Mouse (Mus musculus): ENCODE results near the gene 6030445D17Rik.

The 6030445D17Rik gene

DNA sequence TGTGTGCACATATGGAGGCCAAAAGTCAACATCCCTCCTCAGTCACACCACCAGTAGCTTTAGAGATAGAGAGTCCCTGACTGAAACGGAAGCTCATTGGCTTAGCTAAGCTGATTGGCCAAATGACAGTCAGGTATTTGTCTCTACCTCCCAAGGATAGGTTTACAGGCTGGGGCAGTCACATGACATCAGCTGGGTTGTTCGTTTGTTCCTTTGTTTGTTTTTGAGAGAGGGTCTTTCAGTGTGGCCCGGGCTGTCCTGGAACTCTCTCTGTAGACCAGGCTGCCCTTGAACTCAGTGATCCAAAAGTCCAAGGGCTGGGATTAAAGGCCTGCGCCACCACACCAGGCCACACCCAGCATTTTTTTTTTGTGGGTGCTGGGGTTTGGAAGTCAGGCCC lies 844 bp upstream of the 6030445D17Rik start:
- no peak for DNase-seq (ENCODE audit: low read depth)

DNA sequence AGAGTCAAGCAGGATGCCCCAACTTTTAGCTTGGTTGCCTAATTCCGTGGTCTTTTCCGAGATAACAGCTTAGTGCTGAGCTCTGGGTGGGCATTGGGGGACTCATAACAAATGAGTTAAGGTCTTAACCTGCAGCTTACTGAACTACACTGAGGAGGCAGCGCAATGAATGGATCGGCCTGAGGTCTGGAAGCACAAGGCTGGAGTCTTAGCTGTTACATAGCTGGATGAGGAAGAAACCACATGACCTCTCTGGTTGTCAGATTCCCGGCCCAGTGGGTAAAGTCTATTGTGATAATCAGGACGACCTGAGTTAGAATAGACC lies 327 bp upstream of the 6030445D17Rik start:
- DNase-seq (ENCODE audit: low read depth), result no peak

DNA sequence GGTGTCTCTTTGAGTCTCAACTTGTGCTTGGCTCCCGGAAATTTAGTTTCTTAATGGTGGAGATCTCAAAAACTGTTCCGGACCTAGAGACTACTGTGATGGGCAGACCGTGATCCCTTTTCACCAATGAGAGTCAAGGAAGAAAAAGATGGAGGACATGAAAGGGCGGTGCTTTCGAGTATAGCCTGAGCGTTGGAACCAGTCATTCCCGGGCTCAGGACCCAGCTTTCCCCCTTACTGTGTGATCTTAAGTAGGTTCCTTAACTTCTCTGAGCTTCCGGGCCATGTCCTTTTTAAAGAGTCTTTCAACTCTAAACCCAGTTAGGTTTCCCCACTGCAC lies 759 bp downstream of the 6030445D17Rik start:
- DNase-seq (ENCODE audit: low read depth), result no peak

DNA sequence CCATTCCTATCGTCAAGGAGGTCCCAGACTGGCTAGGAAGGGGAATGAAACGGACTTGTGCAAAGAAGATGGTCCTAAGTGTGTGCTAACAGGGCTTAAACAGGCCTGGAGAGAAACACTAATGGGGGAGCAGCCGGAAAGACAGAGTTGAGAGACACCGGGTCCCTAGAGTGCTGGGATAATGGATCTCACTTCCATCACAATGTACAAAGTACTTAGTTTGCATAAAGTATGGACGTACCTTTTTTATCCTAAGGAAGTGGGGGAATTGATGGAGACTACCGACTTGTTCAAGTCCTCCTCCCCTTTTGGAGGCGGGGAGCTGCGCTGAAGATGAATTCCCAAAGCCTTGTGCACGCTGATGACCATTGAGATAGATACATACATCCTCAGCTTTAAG lies 1.4 kb downstream of the 6030445D17Rik start:
- DNase-seq (ENCODE audit: low read depth), result no peak

DNA sequence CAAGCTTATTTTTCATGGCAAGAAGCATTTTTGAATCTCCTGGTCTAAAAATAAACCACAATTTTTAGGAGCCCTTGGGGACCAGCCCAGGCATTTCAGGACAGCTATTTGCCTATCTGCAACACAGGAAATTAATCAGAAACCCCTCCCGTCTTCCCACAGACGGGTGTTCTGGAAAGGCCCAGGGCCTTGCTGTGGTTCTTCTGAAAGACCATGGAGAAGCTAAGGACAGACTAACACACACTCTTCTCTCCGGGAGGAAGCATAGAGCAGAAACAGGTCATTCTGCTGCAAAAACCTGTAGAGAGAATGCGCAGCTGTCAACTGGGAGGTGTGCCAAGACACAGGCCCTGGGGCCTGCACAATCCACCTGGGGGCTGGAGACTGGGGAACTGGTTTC lies 4.2 kb downstream of the 6030445D17Rik start:
- DNase-seq (ENCODE audit: low read depth), result no peak

DNA sequence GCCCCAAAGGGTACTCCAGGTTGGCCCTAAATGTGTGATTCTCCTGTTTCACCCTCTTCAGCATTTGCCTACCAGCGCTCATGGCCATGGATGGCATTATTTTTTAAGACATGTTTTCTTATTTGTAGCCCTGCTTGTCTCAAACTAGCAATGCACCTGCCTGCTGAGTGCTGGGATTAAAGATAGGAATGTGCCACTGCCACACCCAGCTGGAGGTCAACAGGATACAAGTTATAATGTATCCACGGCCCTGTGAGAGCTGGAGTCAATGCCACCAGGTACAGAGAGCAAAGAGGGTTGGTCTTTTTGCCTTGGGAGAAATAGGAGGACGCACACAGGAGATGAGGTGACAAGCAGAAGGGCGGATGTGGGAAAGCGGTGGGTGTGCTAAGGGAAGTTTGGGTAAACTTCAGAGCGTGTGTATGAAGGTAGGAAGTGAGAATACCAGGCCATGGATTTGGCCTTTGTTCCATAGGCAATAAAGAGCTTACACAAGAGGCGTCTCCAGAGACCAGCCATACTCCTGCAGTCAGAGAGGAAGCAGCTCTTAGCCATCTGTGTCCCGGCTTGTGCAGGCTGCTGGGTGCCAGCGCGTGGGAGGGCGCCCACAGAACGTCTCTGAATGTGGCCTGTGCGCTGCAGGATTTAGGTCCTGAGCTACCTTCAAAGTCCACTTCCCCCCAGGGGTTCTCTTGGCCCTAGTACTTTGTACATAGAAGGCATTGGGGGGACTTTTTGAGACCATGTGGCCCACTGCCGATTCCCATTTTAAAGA lies 6.7 kb downstream of the 6030445D17Rik start:
- peak; percentile 26 for DNase-seq (ENCODE audit: low read depth)

DNA sequence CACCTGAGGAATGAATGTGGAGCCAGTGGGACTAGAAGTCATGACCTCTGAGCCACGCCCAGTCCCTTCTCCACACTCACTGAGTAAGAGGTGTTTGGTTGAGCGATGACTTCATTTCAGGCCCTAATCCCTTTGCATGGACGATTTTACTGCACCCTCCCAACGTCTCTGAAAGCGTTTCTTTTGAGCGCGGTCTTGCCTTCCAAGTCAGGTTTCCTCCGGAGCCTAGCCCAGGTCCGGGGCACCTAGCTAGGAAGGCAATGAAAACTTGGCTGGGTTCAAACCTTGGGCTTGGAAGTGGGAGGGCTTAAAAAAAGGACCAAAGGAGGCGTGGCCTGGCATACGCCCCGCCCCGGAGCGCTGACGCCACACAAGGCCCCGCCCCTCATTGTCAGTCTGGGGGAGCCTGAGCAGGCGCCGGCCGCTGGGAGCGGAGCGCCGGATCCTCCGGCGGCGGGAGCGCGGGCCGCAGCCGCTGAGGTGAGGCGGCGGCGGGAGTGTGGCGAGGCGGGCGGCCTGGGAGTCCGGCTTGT lies 7.4 kb downstream of the 6030445D17Rik start, which contains the start of gene Luzp1:
TSS of gene Luzp1 (plus strand) at position 391 of the 533 bp plus-strand sequence.
- peak; percentile 70 for DNase-seq (ENCODE audit: low read depth)

DNA sequence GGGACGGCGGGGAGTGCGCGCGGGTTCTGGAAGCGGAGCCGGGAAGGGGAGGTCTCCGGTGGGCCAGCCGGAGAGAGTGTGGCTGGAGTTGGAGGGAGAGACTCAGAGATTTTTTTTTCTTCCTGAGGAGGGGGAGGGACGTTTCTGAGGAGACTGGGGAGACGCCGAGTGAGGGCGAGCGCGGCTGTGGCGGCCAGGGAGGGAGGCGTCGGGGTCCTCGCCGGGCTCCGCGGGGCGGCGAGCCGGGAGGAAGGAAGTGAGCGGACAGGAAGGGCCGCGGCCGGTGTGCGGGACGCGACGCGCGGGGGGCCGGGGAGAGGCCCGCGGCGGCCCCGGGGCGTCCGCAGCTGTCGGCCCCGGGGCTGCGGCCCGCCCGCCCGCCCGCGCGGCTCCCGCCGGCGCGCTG lies 7.9 kb downstream of the 6030445D17Rik start:
- peak; percentile 24 for DNase-seq (ENCODE audit: low read depth)

DNA sequence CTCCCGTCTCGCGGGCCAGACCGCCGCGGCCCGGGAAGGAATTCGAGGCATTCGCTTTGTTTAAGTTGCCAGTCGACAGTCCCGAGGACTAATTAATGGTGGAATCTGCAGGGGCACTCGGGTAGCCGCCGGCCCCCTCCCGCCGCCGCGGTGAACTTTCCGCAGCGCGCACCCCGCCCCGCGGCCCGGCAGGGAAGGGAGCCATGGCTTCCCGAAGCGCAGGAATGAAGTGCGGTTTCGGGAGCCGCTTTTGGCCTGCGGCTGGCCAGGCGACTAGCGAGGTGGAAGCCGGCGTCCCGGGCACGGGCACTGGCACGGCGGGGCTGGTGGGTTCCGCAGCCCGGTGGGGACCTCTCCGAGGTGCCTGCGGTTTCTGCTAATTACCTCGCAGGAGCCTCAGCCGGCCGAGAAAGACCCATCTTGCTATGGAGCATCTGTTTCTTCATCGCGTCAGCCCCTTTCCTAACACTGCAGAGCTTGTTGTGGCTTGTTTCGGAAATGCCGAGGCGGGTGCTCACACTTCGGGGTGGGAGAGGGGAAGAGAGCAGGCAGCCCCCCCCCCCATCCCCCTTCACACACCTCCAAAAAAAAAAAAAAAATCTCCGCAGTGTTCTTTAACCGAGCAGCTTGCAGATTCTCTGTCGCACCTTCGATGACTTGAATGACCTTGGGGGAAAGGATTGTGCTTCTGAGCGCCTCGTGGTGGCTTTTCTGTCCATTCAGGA lies 8.5 kb downstream of the 6030445D17Rik start:
- peak; percentile 19 for DNase-seq (ENCODE audit: low read depth)

DNA sequence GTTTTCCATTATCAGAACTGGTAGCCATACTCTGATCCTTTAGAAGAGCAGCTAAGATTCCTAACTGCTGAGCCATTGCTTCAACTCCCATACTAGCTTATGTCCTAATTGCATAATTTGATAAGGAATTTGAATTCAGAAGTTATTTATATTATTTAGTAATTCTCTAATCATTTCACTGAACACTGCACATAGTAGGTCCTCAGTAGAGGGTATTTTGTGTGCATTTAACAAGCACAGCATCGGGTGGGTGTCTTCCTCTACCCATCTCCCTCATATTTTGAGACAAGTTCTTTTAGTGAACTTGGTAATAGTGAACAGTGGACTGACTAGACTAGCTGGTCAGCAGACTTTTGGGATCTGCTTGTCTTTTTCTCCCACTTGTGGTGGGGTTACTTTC lies 14.6 kb downstream of the 6030445D17Rik start:
- DNase-seq (ENCODE audit: low read depth), result no peak

DNA sequence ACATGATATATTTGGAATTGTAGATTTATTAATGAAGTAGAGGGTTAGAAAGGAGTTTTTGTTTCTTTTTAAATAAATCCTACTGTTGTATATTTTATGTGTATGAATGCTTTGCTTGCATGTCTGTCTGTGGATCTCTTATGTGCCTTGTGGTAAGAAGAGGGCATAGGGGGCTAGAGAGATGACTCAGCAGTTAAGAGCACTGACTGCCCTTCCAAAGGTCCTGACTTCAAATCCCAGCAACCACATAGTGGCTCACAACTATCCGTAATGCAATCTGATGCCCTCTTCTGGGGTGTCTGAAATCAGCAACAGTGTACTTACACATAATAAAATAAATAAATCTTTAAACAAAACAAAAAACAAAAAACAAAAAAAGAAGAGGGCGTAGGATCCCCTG lies 24.5 kb downstream of the 6030445D17Rik start:
- DNase-seq (ENCODE audit: low read depth), result no peak

DNA sequence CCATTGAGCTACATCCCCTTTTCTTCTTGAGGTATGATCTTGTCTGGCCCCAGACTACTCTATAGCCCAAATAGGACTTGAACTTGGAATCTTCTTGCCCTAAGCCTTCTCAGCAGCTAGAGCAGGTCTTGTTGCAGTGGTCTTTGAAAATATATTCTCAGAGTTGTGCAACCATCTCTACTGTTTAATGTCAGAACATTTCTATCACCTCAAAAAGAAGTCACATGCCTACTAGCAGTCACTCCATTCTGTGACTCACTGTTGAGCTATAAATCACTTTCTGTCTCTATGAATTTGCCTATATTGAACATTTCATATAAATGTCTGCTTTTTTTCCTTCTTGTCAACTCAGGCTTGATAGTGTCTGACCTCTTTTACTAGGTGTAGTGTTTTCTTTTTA lies 33.9 kb downstream of the 6030445D17Rik start:
- DNase-seq (ENCODE audit: low read depth), result no peak

DNA sequence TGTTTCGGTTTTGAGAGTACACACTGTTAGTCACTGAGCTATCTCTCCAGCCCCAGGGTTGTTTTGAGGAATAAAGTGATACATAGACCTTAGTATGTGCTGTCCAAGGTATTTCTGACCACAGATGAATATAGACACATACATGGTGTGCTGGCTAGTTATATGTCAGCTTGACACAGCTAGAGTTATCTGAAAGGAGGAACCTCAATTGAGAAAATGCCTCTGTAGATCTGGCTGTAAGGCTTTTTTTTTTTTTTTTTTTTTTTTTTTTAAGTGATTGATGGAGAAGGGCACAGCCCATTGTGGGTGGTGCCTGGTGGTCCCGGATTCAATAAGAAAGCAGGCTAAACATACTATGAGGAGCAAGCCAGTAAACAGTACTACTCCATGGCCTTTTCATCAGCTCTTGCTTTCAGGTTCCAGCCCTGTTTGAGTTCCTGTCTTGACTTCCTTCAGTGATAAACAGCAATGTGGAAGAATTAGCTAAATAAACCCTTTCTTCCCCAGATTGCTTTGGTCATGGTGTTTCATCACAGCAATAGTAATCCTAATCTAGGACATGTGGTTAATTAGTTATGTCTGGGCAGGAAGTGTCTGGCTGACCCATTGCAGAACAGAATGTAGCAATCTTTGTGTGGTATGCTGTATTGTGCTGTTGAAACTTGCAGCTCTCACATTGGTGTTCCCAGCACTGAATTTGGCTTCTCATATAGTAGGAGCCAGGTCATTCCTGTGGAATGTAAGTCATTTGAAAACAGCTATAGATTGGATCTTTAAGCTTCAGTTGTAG lies 43.6 kb downstream of the 6030445D17Rik start:
- no peak for DNase-seq (ENCODE audit: low read depth)

DNA sequence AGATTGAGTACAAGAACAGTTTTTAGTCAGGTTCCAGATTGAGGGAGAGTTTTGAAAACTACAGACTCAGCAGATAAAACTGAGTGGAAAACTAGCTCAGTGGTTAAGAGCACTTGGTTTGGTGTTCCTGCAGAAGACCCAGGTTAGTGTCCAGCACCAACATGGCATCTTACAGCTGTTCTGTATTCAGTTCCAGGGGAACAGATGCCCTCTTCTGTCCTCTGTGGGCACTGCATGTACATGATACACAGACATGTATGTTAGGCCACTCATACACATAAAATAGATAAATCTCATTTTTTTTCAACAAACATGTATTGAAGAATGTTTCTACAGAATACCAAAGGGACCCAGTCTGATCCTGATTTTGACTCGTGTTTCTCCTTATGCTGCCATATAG lies 47.8 kb downstream of the 6030445D17Rik start:
- DNase-seq (ENCODE audit: low read depth), result no peak

DNA sequence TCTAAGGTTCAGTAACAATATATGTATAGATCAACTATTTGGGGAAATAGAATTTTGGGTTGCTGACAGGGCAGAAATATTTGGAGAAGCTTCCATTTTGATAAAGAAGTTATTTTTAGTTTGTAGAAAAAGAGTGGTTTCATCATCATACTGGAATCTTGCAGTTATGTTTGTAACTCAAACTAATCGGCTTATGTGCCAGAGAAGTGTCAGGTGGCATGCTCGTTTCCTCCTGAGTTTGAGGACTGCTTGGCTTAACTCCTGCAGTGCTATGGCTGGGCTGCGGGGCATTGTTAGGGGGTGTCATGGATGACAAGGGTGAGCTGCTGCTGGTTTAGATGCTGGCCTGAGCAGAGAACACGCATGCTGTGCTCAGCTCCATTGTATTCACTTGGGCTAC lies 49.7 kb downstream of the 6030445D17Rik start:
- no peak for DNase-seq (ENCODE audit: low read depth)

DNA sequence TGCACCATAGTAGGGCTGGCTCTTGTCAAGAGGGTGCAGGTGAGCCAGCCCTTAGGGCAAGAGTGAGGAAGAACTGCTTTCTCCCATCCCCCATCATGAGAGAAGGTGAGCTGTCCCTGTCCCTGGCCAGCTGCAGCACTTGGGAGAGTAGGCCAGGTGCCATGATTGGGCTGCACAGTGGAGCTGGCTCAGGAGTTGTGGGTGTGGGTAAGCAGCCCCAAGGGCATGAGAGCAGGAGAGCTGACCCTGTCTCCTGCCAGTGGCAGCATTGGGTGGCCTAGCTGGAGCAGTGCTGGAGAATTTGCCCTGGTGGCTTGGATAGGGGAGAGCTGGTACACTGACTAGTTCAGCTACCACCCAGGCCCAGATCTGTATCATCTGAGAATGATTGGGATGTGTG lies 50.9 kb downstream of the 6030445D17Rik start:
- no peak for DNase-seq (ENCODE audit: low read depth)
